Mouse (Mus musculus) small intestine, adult 2 months (tissue): Measurements from ENCODE around the gene Cdh4. TPM values are rescaled to one million over a fixed set of nuclear protein-coding genes. Genes with fewer than 3 reads are reported as not detected.

Source experiments
- H3K27ac ChIP-seq: fragments of 200-500 bp; 2 replicates; pipeline ENCODE4 v1.5.1; 2012; ENCODE audit warnings: low read depth, low read length, control low read depth, inconsistent platforms; ENCODE audit not compliant: insufficient read depth
- H3K27me3 ChIP-seq: fragments of 200-500 bp; 2 replicates; pipeline ENCODE4 v1.6.1; 2012; ENCODE audit warnings: mild to moderate bottlenecking, moderate library complexity, low read length, inconsistent platforms; ENCODE audit not compliant: control insufficient read depth, insufficient read depth
- H3K36me3 ChIP-seq: fragments of 200-500 bp; 2 replicates; pipeline ENCODE4 v1.6.1; 2012; ENCODE audit warnings: mild to moderate bottlenecking, low read length, control low read depth, inconsistent platforms; ENCODE audit not compliant: control insufficient read depth, insufficient read depth
- H3K4me1 ChIP-seq: fragments of 200-500 bp; 2 replicates; pipeline ENCODE4 v1.6.1; 2012; ENCODE audit warnings: low read length, inconsistent platforms, mixed read lengths; ENCODE audit not compliant: control insufficient read depth, insufficient read depth, insufficient read length
- H3K4me3 ChIP-seq: fragments of 200-500 bp; 2 replicates; pipeline ENCODE4 v1.5.1; 2012; ENCODE audit warnings: low read depth, mild to moderate bottlenecking, control low read depth, inconsistent platforms, low read length, moderate library complexity
- CTCF ChIP-seq: fragments of 200-500 bp; IDR thresholded peaks from 2 replicates; pipeline ENCODE4 v1.5.1; 2012; ENCODE audit warnings: low read depth, mild to moderate bottlenecking, control low read depth, inconsistent platforms, low read length, moderate library complexity, mixed read lengths; ENCODE audit not compliant: insufficient replicate concordance, insufficient read length; ENCODE audit errors: extremely low read depth
- POLR2A ChIP-seq: fragments of 200-500 bp; IDR thresholded peaks from 2 replicates; pipeline ENCODE4 v1.6.1; 2012; ENCODE audit warnings: low read depth, mild to moderate bottlenecking, control low read depth, inconsistent platforms, low read length, moderate library complexity
- WGBS: fragments of 180-500 bp; shearing (Covaris S2); methylation state at CpG from one replicate; pipeline ENCODE4 v1.1.7; 2018; 5-methylcytosine and 5-hydroxymethylcytosine counted together
- polyA plus RNA-seq: library from polyadenylated mRNA; depleted of rRNA; stranded (reverse); fragments of >200 nt; gene quantifications from 2 replicates; pipeline ENCODE4 v1.2.3, GENCODE M21; 2012

Cdh4 gene
- polyA plus RNA-seq, 1 experiment, result 0.19 TPM

DNA sequence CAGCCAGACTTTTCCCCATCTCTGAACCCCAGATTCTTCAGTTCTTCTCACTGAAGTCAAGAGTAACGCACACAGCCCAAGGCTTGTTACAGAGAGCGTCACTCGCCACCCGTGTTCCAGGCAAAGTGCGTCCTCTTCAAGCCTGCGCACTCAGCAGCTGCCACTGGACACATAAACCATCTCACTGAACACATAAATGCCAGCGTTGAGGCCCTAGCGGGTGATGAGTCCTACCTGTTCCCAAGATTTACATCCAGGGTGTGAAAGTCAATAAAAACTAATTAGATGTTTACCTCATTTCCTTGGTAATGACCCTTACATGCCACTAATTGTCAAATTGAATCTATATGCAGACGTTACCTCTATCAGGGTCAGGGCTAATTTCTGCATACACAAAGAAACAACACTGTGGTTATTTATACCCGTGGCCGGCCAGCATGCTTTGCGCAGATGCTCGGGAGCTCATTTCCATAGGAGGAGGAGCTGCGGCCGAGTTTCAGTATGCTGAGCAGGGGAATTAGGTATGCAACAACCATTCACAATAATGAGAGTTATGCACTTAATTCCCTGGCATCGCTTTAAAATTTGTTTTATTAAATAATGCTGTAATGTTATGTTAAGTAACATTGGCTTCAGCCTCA is 25.5 kb upstream of the Cdh4 start:
- 87% methylated on average over 16 of the region's 16 CpGs for WGBS
- TF ChIP-seq CTCF, result no peak
- no peak for TF ChIP-seq POLR2A
- Histone ChIP-seq H3K36me3 (no peaks in the 10 kb centered on the region), H3K4me3 (no peak overlapping the region), H3K27ac (no peak overlapping the region), H3K27me3 (no peaks in the 10 kb centered on the region), H3K4me1 (no peaks in the 10 kb centered on the region)

DNA sequence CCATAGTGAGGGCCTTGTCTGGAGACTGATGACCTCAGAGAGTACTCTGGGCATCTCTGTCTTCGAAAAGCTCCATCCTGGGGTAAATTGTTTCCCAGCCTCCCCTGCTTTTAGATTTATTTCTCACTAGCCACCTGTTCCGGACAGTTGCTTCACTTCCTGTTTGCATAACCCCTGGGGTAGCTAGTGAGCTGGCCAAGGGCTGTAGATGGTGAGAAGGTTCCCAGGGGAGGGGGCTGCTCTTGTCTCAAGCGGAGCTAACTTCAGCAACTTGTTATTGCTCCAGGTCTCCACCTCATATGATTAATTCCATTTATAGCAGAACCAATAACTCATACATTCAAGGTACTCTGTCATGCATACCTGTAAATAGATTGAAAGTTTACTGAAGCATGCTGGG is 16.6 kb upstream of the Cdh4 start:
- no peaks in the 10 kb centered on the region for H3K27me3 ChIP-seq
- 56% methylated on average over 3 of the region's 3 CpGs for WGBS
- H3K4me3 ChIP-seq, result no peak overlapping the region
- TF ChIP-seq CTCF (no peak), POLR2A (no peak)
- H3K4me1 ChIP-seq, result no peaks in the 10 kb centered on the region
- H3K27ac ChIP-seq, result no peak overlapping the region
- H3K36me3 ChIP-seq, result no peaks in the 10 kb centered on the region

DNA sequence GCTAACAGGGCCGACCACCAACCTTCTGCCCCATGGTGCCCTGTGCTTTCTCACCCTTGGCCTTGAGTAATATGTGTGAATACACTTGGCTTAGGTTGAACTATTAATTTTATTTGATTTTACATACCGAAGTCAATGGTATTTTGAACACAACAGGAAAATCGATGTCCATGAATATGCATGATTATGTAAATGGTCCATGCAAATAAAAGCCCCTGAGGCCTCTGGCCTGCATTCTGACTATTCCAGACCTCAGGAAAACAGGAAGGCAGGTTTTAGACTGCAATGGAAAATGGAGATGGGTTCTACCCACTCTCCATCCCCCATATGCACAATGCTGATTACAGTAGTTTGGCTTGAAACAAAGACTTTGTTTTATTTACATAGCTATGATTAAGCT is 13.3 kb upstream of the Cdh4 start:
- Histone ChIP-seq H3K4me1 (no peaks in the 10 kb centered on the region), H3K4me3 (no peak overlapping the region), H3K27me3 (no peaks in the 10 kb centered on the region), H3K36me3 (no peaks in the 10 kb centered on the region), H3K27ac (no peak overlapping the region)
- WGBS, result 76% methylated on average over 3 of the region's 3 CpGs
- no peak for TF ChIP-seq POLR2A

DNA sequence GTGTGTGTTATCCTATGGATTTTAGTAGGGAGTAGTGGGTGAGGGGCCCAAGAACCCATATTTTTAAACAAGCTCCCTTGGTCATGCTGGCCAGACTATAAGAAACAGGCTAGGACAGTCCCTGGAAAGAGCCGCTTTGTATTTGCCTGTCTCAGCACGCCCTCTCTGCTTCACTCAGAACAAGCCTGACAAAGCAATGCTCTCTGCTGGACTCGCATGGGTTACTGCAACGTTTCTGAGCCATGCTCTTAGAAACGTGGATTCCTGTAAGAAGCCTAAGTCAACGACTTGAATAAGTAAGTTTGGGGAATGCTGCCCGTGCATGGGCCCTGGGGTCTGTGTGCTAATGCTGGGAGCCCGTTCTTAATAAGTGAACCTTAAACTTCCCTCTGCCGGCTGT is 2.1 kb upstream of the Cdh4 start:
- H3K36me3 ChIP-seq, result no peaks in the 10 kb centered on the region
- H3K27ac ChIP-seq, result no peak overlapping the region
- 17% methylated on average over 9 of the region's 9 CpGs for WGBS
- TF ChIP-seq POLR2A (no peak), CTCF (no peak)
- H3K27me3 ChIP-seq, result peaks cover 14% of the 10 kb centered on the region
- H3K4me1 ChIP-seq, result peaks cover 10% of the 10 kb centered on the region; the same call in 1 of the 2 replicates
- no peak overlapping the region for H3K4me3 ChIP-seq

DNA sequence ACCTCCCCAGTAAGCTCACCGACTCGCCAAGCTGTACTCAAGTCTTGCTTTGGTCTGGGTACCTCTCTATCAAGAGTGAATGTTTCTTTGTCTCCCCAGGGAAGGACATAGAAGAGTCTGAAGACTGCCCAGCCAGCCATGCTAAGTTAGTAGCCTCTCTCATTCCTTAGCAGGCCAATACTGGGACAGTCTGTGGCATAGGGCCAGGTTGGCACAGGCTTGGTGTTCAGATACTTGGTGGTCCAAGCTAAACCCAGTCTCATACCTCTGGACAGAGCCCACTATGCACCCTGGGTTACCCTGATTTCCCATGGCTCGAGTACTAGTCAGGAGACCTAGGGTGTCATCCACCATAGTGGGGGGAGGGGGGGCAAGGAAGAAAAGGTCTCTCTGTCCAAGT is 1.1 kb upstream of the Cdh4 start:
- no peak overlapping the region for H3K27ac ChIP-seq
- TF ChIP-seq CTCF, result no peak
- no peak for TF ChIP-seq POLR2A
- 76% methylated on average over 3 of the region's 3 CpGs for WGBS

DNA sequence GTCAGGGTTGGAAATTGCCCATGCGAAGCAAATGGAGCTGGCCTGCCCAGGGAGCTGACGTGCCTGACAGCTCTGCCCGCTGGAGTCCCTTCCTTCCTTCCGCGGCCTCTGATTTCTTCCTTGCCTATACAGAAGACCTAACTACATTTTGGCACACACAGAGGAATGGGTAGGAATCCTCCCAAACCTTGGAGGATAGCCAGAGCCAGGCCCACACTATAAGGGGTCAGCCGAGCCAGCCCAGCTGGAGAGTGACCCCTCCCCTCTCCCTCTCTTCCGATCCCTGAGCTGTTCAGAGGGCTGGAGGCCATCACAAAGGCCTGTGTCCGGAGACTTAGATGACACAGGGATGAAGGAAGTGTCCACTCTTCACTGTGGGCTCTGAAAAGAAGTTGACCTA is 514 bp upstream of the Cdh4 start:
- no peak overlapping the region for H3K27ac ChIP-seq
- H3K4me3 ChIP-seq, result no peak overlapping the region
- 47% methylated on average over 8 of the region's 8 CpGs for WGBS
- peaks cover 10% of the 10 kb centered on the region; the same call in 1 of the 2 replicates for H3K4me1 ChIP-seq
- peaks cover 14% of the 10 kb centered on the region for H3K27me3 ChIP-seq
- H3K36me3 ChIP-seq, result no peaks in the 10 kb centered on the region
- TF ChIP-seq CTCF, result no peak
- TF ChIP-seq POLR2A, result no peak

More for the DNA sequence above, 1.1 kb upstream of the Cdh4 start:
- H3K36me3 ChIP-seq, result no peaks in the 10 kb centered on the region
- H3K27me3 ChIP-seq, result peaks cover 14% of the 10 kb centered on the region
- H3K4me3 ChIP-seq, result no peak overlapping the region
- peaks cover 10% of the 10 kb centered on the region; the same call in 1 of the 2 replicates for H3K4me1 ChIP-seq

DNA sequence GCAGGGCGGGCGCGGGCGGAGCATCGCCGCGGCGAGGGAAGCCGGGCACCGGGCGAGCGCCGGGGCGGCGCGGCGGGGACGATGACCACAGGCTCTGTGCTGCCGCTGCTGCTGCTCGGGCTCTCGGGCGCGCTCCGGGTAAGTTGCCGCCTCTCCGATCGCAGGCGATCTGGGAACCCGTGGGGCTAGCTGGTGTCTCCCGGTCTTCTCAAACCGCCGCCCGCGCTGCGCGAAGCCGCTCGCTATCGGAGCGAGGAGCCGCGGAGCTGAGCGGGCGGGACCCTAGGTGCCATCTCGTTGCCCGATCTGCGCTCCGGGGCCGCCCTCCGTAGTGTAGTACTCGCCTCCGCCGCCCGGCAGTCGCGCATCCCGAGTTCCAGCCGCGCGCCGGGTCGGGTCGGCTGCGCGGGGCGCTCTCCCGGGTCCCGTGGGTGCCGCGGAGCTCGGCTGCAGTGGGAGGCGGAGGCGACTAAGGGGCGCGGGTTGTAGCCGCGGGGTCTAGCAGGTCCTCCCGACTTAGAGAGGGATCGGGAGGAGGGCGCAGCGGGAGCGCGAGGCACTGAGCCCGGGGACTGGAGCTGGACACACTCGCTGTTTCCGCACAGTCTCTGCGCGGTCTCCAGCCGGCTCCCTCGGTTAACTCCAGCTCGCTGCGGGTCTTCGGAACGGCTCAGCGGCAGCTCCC is 452 bp downstream of the Cdh4 start:
- no peak for TF ChIP-seq POLR2A
- no peak for TF ChIP-seq CTCF
- H3K27me3 ChIP-seq, result peaks cover 14% of the 10 kb centered on the region
- no peak overlapping the region for H3K27ac ChIP-seq
- H3K4me1 ChIP-seq, result peaks cover 10% of the 10 kb centered on the region; the same call in 1 of the 2 replicates
- no peaks in the 10 kb centered on the region for H3K36me3 ChIP-seq
- peak overlapping the region; percentile 65 for H3K4me3 ChIP-seq
- 2% methylated on average over 95 of the region's 95 CpGs for WGBS
